Mouse (Mus musculus): ENCODE data around the gene Txndc15.

Txndc15 gene

DNA sequence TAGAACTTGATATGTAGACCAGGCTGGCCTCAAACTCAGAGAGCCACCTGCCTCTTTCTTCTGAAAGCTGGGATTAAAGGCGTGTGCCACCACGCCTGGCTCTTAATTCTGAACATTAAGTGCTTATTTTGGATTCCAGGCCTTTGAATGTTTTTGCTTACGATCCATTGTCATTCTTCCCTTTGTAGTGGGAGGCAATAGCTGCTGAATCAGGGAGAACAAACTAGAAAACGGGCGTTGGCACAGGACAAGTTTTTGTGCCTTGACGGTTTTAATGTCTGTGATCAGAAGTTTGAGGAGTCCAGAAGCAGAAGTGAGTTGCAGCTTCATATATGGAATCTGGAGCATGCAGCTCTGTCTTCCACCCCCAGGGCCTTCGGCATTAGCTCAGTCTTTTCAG, 16.3 kb downstream of the Txndc15 start:
- DNase-seq (ENCODE audit: low read depth, low spot score), result peak; percentile 94

DNA sequence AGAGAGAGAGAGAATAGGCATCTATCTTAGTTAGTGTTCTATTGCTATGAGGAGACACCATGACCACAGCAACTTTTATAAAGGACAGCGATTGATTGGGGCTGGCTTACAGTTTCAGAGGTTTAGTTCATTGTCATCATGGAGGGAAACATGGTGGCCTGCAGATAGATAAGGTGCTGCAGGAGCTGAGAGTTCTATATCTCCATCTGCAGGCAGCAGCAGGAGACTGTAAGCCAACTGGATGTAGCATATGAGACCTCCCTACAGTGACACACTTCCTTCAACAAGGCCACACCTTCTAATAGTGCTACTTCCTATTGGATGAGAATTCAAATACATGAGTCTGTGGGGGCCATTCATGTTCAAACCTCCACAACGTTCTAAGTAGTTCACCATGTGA, 17.7 kb downstream of the Txndc15 start:
- DNase-seq (ENCODE audit: low read depth, low spot score), result no peak

- DNase-seq (ENCODE audit: low read depth, low spot score), result peak; percentile 54
Measured at GRCm38 (mm10) chr13:55733628-55734502, 19.4 kb downstream of the Txndc15 start.

GRCm38 (mm10) chr13:55737885-55738284, 23.4 kb downstream of the Txndc15 start:
- no peak for DNase-seq (ENCODE audit: low read depth, low spot score)

DNA sequence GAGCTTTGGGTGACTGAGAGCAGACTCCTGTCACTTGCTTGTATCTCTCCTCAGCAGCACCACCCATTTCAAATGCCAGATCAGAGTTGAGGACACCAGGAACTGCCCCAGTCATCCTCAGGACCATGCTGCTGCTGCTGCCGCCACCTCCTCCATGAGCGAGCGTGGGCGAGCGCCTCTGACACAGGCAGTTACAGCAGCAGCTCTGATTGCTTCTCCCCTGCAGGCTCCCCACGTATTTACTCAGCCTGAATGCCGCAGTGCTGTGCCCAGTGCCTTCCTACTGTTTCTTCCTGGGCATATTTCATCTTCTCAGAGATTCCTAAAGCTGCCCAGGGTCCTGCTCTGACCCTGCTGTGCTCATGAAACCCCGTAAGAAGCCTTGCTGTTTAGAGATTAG, 27.9 kb downstream of the Txndc15 start:
- DNase-seq (ENCODE audit: low read depth, low spot score), result no peak

DNA sequence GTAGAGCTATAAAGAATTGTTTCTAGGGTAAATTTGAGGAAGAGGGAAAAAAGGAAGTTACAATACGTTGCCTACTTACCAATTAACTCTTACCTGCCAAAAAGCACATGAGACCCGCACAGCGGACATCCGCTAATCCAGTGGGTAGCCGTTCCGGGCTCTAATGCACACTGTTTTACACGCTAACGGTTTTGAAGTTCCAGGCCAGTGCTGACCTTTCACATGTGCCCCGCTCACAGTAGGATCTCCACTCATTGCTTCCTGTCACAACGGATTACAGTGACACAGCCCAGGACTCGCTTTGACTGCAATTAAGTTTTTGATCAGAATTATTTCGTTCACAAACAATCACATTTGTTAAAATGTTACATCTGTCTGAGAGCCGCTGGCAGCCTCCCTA, 39.9 kb downstream of the Txndc15 start:
- DNase-seq (ENCODE audit: low read depth, low spot score), result no peak

- DNase-seq (ENCODE audit: low read depth, low spot score), result peak; percentile 67
Measured at GRCm38 (mm10) chr13:55756789-55757188, 42.3 kb downstream of the Txndc15 start.

DNA sequence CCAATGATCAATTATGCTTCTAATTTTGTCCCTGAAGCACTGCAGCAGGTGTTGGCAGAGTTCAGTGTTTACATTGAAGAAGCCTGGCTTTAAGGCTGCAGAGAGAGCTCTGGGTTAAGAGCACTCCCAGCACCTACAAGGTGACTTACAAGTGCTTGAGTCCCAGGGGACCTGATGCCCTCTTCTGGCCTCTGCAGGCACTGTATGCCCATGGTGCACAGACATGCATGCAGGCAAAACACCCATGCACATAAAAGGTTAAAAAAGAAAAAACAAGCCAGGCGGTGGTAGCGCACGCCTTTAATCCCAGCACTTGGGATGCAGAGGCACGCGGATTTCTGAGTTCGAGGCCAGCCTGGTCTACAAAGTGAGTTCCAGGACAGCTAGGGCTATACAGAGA, 43.2 kb downstream of the Txndc15 start:
- peak; percentile 86 for DNase-seq (ENCODE audit: low read depth, low spot score)

DNA sequence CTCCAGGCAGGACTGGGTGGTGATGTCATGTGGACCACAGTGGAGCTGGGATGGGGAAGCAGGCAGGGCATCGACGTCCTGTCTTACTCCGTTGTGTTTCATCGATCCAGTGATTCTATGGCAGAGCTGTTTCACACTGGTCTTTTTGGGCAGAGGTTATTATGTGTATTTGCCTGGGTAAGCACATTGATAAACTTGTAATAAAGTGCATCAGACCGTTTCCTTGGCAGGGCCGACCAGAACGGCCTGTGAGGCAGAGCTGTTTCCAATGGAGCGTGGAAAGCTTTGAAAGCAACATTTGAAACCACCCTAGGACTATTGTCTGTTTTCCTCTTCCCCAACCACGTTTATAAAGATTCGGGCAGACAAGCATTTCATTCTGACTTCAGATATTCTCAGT, 46.1 kb downstream of the Txndc15 start:
- DNase-seq (ENCODE audit: low read depth, low spot score), result no peak

DNA sequence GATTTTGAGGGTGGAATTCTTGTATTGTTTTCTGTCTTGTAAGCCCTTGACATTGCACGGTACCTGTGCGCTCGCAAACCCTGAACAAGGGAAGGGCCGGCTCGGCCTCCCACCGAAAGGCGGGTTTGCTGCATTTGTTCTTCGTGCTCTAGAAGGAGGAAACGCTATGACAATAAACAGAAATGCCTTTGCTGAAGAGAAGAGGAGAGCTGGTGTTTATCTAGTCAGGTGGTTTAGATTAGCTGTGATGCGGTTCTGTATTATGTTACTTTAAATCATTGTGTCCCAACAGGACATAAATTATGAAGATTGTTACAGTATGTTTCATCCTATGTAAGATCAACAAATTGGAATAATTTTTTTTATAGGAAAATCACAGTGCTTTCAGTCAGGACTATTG, 47.0 kb downstream of the Txndc15 start:
- no peak for DNase-seq (ENCODE audit: low read depth, low spot score)

DNA sequence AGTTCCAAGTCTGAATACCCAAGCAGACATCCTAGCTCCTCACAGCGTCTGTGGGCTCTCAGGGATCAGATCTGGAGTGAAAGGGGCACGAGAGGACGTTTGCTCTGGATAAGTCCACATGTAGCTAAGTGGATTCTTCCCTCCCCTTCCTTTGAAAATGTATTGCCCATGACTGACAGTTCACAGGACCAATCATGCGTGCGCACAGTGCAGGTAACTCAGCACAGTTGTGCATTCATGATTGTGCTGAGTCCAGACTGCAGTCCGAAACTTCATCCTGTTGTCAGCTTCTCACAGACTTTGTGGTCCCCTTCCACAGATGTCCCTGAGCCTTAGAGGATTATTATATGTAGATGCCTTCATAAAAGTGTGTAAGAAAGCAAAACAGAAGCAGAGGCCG, 59.9 kb downstream of the Txndc15 start:
- no peak for DNase-seq (ENCODE audit: low read depth, low spot score)

DNA sequence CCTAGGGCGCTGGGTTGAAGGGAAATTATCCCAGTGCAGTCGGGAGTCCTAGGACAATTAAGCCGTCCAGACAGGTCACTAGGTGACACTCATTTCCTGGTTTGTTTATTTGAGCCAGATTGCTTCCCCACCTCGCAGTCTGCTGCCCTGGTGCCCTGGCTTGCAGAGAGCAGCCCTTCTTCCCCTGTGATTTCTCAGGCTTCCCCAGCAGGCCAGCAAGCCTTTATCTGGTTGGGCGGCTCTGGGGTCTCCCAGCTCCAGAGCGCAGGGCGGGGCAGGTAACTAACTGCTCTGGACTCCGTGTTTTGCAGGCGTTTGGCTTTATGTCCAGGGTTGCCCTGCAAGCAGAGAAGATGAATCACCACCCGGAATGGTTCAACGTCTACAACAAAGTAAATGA, 60.6 kb downstream of the Txndc15 start:
- no peak for DNase-seq (ENCODE audit: low read depth, low spot score)
